Mouse (Mus musculus) liver, adult 2 months (tissue): Measurements from ENCODE around the gene Nup107.

Source experiments
- CTCF ChIP-seq: fragments of 200-500 bp; IDR thresholded peaks from 2 replicates; pipeline ENCODE4 v1.5.1; 2011; ENCODE audit warnings: low read depth, low read length, control low read depth
- POLR2A ChIP-seq: fragments of 200-500 bp; IDR thresholded peaks from 2 replicates; pipeline ENCODE4 v1.6.1; 2011; ENCODE audit warnings: low read length, control low read depth; ENCODE audit not compliant: insufficient read depth; ENCODE audit errors: extremely low read depth

DNA sequence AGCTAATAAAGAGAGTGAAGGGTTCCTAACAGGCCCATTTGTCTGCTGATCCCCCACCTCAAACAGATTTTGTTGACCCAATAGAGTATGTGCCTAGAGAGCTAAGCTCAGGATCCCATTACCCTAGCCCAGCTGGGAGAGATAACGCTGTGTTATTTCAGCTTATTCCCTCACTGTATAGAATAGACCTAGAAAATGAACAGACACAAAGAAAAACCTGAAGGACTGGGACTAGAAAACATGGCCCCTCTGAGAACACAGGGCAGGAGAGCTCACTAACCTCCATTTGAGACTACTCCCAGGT is 17.7 kb downstream of the Nup107 start:
- TF ChIP-seq CTCF (no peak), POLR2A (no peak)
